Mouse (Mus musculus) cerebellum, adult 9-10 months (tissue): ENCODE measurements at regions not wholly inside any gene's neighbourhood (a gene's known extent, or its start where the extent isn't known, plus 50 kb on each side); places are given as distances from the start of the nearest gene placed in this dataset.

Experiments used
- DNase-seq: peaks from one replicate; pipeline ENCODE4 v3.0.0; 2022

DNA sequence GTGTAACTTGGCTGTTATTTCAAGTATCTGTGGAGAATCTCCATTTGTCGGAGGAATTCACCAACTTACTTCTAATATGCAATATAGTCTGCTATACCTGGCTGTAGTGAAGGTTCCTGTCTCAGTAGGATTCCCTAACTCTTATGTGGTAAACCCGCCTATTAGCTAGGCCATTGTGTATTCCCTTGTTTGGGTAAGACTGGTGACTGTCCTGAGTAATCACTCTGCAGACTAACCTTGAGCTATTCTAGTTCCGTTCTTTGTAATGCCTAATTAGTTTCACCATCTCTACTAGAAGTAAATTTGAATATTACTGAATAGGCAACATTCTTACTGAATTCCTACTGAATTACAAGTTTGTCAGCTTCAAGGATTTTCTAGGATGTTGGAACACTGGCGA lies 1380.8 kb upstream of the 1700008P02Rik start:
- DNase-seq = no peak

DNA sequence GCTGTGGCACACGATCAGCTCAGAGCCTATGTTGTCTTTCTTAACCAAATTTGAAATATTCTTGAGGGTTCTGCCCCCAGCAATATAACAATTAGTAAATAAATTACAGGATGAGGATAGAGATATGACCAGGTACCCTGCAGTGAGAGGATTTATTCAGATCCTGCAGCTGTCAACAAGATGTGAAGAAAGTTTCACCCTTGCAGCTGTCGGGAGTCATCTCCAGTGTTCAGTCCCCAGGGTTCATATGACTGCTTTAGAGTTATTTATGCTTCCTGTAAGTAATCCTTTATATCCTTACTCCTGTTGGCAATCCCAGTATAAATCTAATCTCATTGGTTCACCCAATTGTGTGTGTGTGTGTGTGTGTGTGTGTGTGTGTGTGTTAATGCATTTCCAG lies 1372.1 kb upstream of the 1700008P02Rik start:
- no peak for DNase-seq

DNA sequence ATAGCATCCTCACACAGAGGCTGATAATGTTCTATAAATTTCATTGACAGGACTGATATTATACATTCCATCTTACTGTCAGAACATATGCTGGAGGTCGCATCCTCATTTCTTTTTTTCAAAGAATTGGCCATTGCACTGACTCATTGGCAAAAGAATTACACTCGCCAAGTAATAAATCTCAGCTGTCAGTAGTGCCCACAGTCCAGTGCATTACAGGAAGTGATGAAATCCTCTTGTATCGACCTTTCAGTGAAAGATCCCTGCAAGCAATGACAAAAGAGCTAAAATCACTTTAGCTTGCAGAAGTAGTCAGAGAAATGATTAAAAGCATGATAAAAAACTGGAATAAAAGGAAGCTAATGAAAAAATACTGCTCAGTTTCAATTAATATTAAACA lies 1353.0 kb upstream of the 1700008P02Rik start:
- DNase-seq = no peak

DNA sequence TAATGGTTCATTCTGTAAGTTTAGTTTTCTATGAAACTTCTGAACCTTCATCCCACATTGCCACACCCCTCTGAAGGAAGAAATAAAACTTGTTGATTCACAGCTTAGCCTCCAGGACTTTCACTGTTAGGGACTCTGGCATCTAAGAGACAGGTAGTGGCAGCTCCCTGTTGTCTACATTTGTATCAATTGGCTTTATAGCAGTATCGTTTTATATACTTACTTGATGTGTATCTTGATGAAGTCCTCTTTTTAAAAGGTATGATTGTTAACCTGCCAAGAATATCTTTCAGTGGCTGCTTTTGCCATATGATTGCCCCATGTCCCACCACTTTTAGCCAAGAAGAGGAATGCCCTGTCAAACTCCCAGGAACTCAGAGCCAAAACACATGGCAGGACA lies 1333.7 kb upstream of the 1700008P02Rik start:
- no peak for DNase-seq

DNA sequence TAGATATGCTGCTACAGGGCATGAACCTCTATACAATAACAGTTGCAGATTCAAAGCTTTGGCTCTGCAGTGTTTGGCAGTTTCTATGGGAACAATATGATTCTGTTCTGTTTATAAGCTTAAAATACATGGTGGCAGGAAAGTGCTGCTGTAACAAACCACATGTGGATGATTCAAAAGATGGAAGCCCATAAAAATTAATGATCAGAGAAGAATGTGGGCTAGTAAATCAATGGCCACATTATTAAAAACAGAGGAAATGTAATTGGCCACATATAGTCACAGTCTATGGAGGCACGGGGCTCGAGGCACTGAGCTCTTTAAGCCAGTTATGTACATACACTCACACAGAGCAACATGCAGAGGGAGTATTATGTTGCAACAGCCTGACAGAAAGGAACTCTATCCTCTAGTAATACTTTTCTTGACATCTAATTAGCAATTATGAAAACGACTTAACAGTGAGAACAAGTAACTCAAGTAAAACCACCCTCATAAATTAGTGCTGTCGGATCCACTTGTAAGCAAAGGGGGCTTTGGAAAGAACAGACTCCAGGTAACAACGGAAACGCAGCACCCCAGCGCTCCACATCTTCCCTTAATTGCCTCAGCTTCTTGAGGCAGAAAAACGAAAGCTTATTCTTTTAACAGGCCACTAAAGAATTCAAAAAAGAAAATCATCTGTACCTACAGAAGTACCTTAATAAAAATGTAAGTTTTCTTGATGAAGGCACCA lies 1323.6 kb upstream of the 1700008P02Rik start:
- DNase-seq = no peak
